32 mouse cellular contexts compared by ENCODE assay signal in the genomic region with DNA sequence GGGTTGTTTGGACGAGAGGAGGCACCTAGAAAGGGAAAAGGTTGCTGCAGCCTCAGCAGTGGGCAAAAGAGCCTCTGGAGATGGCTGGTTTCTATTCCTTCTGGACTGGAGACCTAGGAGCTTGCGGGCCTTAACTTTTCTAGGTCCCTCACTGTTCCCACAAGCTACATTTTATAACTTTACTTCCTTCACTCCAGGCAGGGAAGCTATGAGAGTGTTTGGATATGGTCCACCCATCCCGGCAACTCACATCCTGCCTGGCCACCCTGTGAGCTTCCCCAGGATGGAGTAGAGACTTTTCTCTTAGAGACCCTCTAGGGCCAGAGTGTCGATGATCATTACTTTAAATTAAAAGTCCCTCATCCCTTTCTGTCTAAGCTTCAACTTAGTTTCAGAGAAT. TPM values are rescaled to one million over a fixed set of nuclear protein-coding genes. Genes with fewer than 3 reads are reported as not detected.
A peak's percentile ranks its signal among the peaks of the same experiment; 100 is the strongest.
DNase-seq lines count a peak whose midpoint lies in the region; ATAC-seq and TF ChIP-seq lines count a peak whose summit lies in the region.
"Had no signal": no experiment of that assay in that cellular context is flagged by ENCODE, and none has a peak within 500 bp of the region (broad histone marks: within the 10 kb centered on the region; RNA-seq: fewer than 3 reads in every experiment).

No protein-coding gene starts in this region.

- H3K9ac ChIP-seq in hindbrain, embryonic 12.5 days: no peak overlapping the region
- H3K9ac ChIP-seq in hindbrain, embryonic 13.5 days: no peak overlapping the region
- no peak overlapping the region for H3K9ac ChIP-seq in midbrain, embryonic 12.5 days (replicated peaks)
- H3K9ac ChIP-seq in midbrain, postnatal 0 days (replicated peaks; ENCODE audit: low read length, poor library complexity, severe bottlenecking): no peak overlapping the region
- H3K9ac ChIP-seq: embryonic facial prominence, embryonic 13.5 days; forebrain, postnatal 0 days; heart, embryonic 12.5 days; heart, embryonic 15.5 days had no signal

- no peak overlapping the region for H3K27ac ChIP-seq in hindbrain, embryonic 12.5 days
- H3K27ac ChIP-seq in hindbrain, embryonic 13.5 days: no peak overlapping the region
- 0 out of 2 replicates have a peak overlapping the region, but pooled peaks have one; percentile 15 for H3K27ac ChIP-seq in midbrain, embryonic 12.5 days (replicated peaks)
- no peak overlapping the region for H3K27ac ChIP-seq in midbrain, postnatal 0 days (ENCODE audit: low read depth, low read length)
- H3K27ac ChIP-seq: embryonic facial prominence, embryonic 10.5 days; embryonic facial prominence, embryonic 13.5 days; gastrocnemius, adult 2 months; heart, embryonic 15.5 days; hindbrain, postnatal 0 days had no signal

- intact Hi-C loops in gastrocnemius, postnatal 14 days (cut with DNase I; ENCODE audit: low total_unique reads): no loop called here

- WGBS in hindbrain, embryonic 12.5 days: under 1% methylated on average over 4 of the region's 4 CpGs
- 1% methylated on average over 4 of the region's 4 CpGs for WGBS in hindbrain, embryonic 13.5 days
- 2% methylated on average over 4 of the region's 4 CpGs for WGBS in midbrain, embryonic 12.5 days
- WGBS in midbrain, postnatal 0 days: 26% methylated on average over 4 of the region's 4 CpGs

- DNase-seq in embryo, embryonic 10.5 days (ENCODE audit: low spot score): peak; percentile 36
- no peak for DNase-seq in embryo, embryonic 10 days (ENCODE audit: low spot score)
- DNase-seq in midbrain, postnatal 0 days (ENCODE audit: low spot score): no peak
- no peak for DNase-seq in gastrocnemius, postnatal 14 days
- DNase-seq: adrenal gland, postnatal 10 days; adrenal gland, postnatal 36 days; cerebellum, adult 18-20 months; cerebellum, adult 9-10 months; embryo, embryonic 11 days; gastrocnemius, adult 2 months; gastrocnemius, postnatal 25 days; heart, adult 18-20 months; heart, postnatal 10 days; heart, postnatal 36 days had no signal

- H3K36me3 ChIP-seq in hindbrain, embryonic 12.5 days: no peaks in the 10 kb centered on the region
- H3K36me3 ChIP-seq in hindbrain, embryonic 13.5 days: no peaks in the 10 kb centered on the region
- no peaks in the 10 kb centered on the region for H3K36me3 ChIP-seq in midbrain, embryonic 12.5 days
- H3K36me3 ChIP-seq in midbrain, postnatal 0 days (ENCODE audit: insufficient read depth, low read length): no peaks in the 10 kb centered on the region
- H3K36me3 ChIP-seq: embryonic facial prominence, embryonic 10.5 days; embryonic facial prominence, embryonic 13.5 days; G1E; heart, embryonic 12.5 days; heart, embryonic 15.5 days had no signal

- no peaks in the 10 kb centered on the region for H3K9me3 ChIP-seq in hindbrain, embryonic 12.5 days (replicated peaks)
- no peaks in the 10 kb centered on the region for H3K9me3 ChIP-seq in hindbrain, embryonic 13.5 days
- H3K9me3 ChIP-seq in midbrain, embryonic 12.5 days: no peaks in the 10 kb centered on the region
- H3K9me3 ChIP-seq in midbrain, postnatal 0 days (ENCODE audit: low read length): no peaks in the 10 kb centered on the region
- H3K9me3 ChIP-seq: embryonic facial prominence, embryonic 10.5 days; embryonic facial prominence, embryonic 13.5 days; heart, embryonic 12.5 days; heart, embryonic 15.5 days had no signal

- H3K4me3 ChIP-seq in hindbrain, embryonic 12.5 days: 0 out of 2 replicates have a peak overlapping the region, but pooled peaks have one; percentile 6
- no peak overlapping the region for H3K4me3 ChIP-seq in hindbrain, embryonic 13.5 days
- H3K4me3 ChIP-seq in midbrain, embryonic 12.5 days: peak overlapping the region; percentile 14
- H3K4me3 ChIP-seq in midbrain, postnatal 0 days (ENCODE audit: low read depth, low read length): no peak overlapping the region
- H3K4me3 ChIP-seq: embryonic facial prominence, embryonic 10.5 days; embryonic facial prominence, embryonic 13.5 days; erythroblast, embryonic 14.5 days; gastrocnemius, adult 2 months; heart, embryonic 12.5 days had no signal

- ATAC-seq in hindbrain, embryonic 12.5 days (ENCODE audit: low FRiP score): no peak
- ATAC-seq in hindbrain, embryonic 13.5 days (ENCODE audit: low FRiP score): no peak
- no peak for ATAC-seq in midbrain, embryonic 12.5 days (ENCODE audit: low FRiP score, low read depth)
- ATAC-seq in midbrain, postnatal 0 days (ENCODE audit: low FRiP score): no peak
- ATAC-seq: forebrain, embryonic 14.5 days; forebrain, postnatal 0 days; hindbrain, postnatal 0 days; inflammation-experienced regulatory T-cells, adult 6 months; Patski had no signal

- peaks cover 99% of the 10 kb centered on the region for H3K27me3 ChIP-seq in hindbrain, embryonic 12.5 days
- H3K27me3 ChIP-seq in hindbrain, embryonic 13.5 days: peaks cover 100% of the 10 kb centered on the region
- H3K27me3 ChIP-seq in midbrain, embryonic 12.5 days: peaks cover 97% of the 10 kb centered on the region
- peaks cover 75% of the 10 kb centered on the region for H3K27me3 ChIP-seq in midbrain, postnatal 0 days (ENCODE audit: insufficient read depth, low read length)
- H3K27me3 ChIP-seq: CH12.LX had no signal

- no peak for TF ChIP-seq CTCF in midbrain, postnatal 0 days (IDR thresholded peaks at IDR 0.05)

- H3K4me2 ChIP-seq in hindbrain, embryonic 12.5 days (replicated peaks): peak overlapping the region; percentile 31
- no peak overlapping the region; the same call in 1 of the 2 replicates for H3K4me2 ChIP-seq in hindbrain, embryonic 13.5 days
- H3K4me2 ChIP-seq in midbrain, embryonic 12.5 days (replicated peaks): peak overlapping the region; percentile 33
- H3K4me2 ChIP-seq in midbrain, postnatal 0 days (ENCODE audit: low read depth, low read length, poor library complexity, severe bottlenecking): no peak overlapping the region
- H3K4me2 ChIP-seq: embryonic facial prominence, embryonic 13.5 days had no signal

- peaks cover 12% of the 10 kb centered on the region for H3K4me1 ChIP-seq in hindbrain, embryonic 12.5 days
- peaks cover 3% of the 10 kb centered on the region; the same call in 1 of the 2 replicates for H3K4me1 ChIP-seq in hindbrain, embryonic 13.5 days (replicated peaks)
- H3K4me1 ChIP-seq in midbrain, embryonic 12.5 days: peaks cover 6% of the 10 kb centered on the region; the same call in 1 of the 2 replicates
- no peaks in the 10 kb centered on the region for H3K4me1 ChIP-seq in midbrain, postnatal 0 days (ENCODE audit: insufficient read depth, low read length)

RNA-seq across cellular contexts. Expression of a gene that starts 13.3 kb away (rescaled TPM):
- polyA plus RNA-seq in hindbrain, embryonic 12.5 days (2016; fragmentation: Nextera tagmentation; extraction: Ambion mirVana): 7.5 and 8.8 TPM in 2 replicates
- polyA plus RNA-seq in hindbrain, embryonic 13.5 days (2015; fragmentation: Nextera tagmentation; extraction: Ambion mirVana): 4.0 and 7.8 TPM in 2 replicates
- 7.3 and 10.3 TPM in 2 replicates for polyA plus RNA-seq in midbrain, embryonic 12.5 days (2016; fragmentation: Nextera tagmentation; extraction: Ambion mirVana)
- 32.8 and 40.8 TPM in 2 replicates for total RNA-seq in midbrain, postnatal 0 days (2014; rRNA removed)
- 9.2 and 10.1 TPM in 2 replicates for polyA plus RNA-seq in midbrain, postnatal 0 days (2015; fragmentation: Nextera tagmentation; extraction: Ambion mirVana)
- 1 to 10 TPM; 5.5 to 9.9 TPM for total RNA-seq in gastrocnemius, postnatal 14 days (2021)
- total RNA-seq: adrenal gland, adult 18-20 months; CH12.LX; heart, adult 18-20 months; heart, postnatal 10 days; heart, postnatal 36 days had no signal
- polyA plus RNA-seq: erythroblast, embryonic 14.5 days; forebrain, embryonic 14.5 days; frontal cortex, adult 2 months; G1E; gonadal fat pad, adult 2 months; heart, embryonic 15.5 days; inflammation-experienced regulatory T-cells, adult 6 months; Patski had no signal

Comparison
In these comparisons a context has a peak if more than half of its experiments do, and no peak if none do; other contexts are left out.
1. H3K4me2 ChIP-seq: peak in hindbrain, embryonic 12.5 days (single experiment) and midbrain, embryonic 12.5 days (single experiment); none in hindbrain, embryonic 13.5 days (single experiment) and midbrain, postnatal 0 days (single experiment).
2. H3K4me3 ChIP-seq: peak in hindbrain, embryonic 12.5 days (single experiment) and midbrain, embryonic 12.5 days (single experiment); none in hindbrain, embryonic 13.5 days (single experiment) and midbrain, postnatal 0 days (single experiment).